Mouse (Mus musculus): ENCODE measurements at regions not wholly inside any gene's neighbourhood (a gene's known extent, or its start where the extent isn't known, plus 50 kb on each side); places are given as distances from the start of the nearest gene placed in this dataset.
A peak's percentile ranks its signal among the peaks of the same experiment; 100 is the strongest.

DNA sequence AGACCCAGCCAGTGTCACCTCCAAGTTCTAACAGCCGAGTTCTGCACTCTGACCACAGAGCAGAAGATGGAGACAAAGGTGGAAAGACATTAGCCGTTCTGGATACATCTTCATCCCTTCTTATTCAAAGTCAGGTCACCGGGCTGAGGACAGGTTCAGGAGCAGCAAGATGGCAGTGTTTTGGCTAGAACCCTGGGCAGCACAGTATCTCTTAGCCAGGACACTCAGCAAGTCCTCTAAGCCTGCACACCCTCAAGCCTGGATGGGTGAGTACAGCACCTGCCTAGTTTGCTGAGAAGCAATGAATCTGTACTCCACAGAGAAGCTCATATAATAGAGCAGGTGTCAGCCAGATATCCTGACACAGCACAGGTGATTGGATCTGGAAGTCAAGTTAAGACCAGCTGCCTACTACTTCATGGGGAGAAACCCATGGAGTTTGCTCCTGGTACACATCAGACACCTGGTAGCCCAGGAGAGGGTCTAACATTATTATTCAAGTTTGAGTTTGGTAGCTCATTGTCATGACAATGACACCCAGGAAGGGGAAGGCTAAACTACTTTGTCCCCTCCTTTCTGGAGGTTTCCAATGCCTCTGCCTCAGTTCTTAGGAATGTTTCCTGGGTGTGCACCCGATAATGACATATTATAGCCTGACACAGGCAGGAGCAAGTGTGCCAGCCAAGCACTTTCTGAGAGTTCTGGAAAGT is 108.1 kb downstream of the Ndufa10 start:
- Histone ChIP-seq H3K9ac (ENCODE audit: low read depth, low read length) (no peak overlapping the region), H3K27me3 (ENCODE audit: control insufficient read depth, insufficient read depth, low read length) (no peaks in the 10 kb centered on the region), H3K4me3 (ENCODE audit: insufficient read depth, low read depth, low read length) (no peak overlapping the region), H3K79me2 (ENCODE audit: control insufficient read depth, insufficient read depth, low read length) (no peaks in the 10 kb centered on the region), H3K4me1 (ENCODE audit: control insufficient read depth, insufficient read depth, low read length) (no peaks in the 10 kb centered on the region), H3K27ac (replicated peaks; ENCODE audit: insufficient read depth, low read depth, low read length) (no peak overlapping the region), H3K36me3 (ENCODE audit: control insufficient read depth, insufficient read depth, low read length) (no peaks in the 10 kb centered on the region)
- no peak for DNase-seq (ENCODE audit: extremely low read depth, low read depth, low spot score)
- TF ChIP-seq POLR2A (IDR thresholded peaks at IDR 0.05; ENCODE audit: extremely low read depth, insufficient read depth, low read length), result no peak
- 71% methylated on average over 4 of the region's 4 CpGs for WGBS

DNA sequence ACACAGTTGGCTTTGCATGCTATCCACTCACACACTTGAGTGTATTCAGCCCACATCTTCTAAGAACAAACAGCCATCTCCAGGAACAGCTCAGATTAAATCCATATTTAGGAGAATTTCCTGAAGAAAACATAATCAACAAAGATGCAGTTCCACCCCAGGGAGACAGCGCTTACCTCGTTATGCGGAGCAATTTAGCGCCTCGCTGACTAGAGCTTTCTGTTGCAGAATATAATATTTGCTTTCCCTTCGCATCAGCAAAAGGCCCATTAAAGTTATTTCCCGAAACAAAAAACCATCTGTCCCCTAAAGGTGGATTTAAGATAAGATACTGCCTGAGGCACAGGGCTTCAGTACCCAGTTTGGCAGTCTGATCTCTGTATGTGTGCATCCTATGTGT is 112.0 kb downstream of the Ndufa10 start:
- DNase-seq (ENCODE audit: extremely low read depth, low read depth, low spot score), result no peak
- 77% methylated on average over 7 of the region's 7 CpGs for WGBS
- H3K27me3 ChIP-seq (ENCODE audit: control insufficient read depth, insufficient read depth, low read length), result no peaks in the 10 kb centered on the region
- no peaks in the 10 kb centered on the region for H3K4me1 ChIP-seq (ENCODE audit: control insufficient read depth, insufficient read depth, low read length)
- no peak for TF ChIP-seq CTCF (IDR thresholded peaks at IDR 0.05; ENCODE audit: low read depth, low read length)
- TF ChIP-seq POLR2A (IDR thresholded peaks at IDR 0.05; ENCODE audit: extremely low read depth, insufficient read depth, low read length), result no peak
- H3K79me2 ChIP-seq (ENCODE audit: control insufficient read depth, insufficient read depth, low read length), result no peaks in the 10 kb centered on the region
- no peak overlapping the region for H3K4me3 ChIP-seq (ENCODE audit: insufficient read depth, low read depth, low read length)
- no peaks in the 10 kb centered on the region for H3K36me3 ChIP-seq (ENCODE audit: control insufficient read depth, insufficient read depth, low read length)
- H3K9ac ChIP-seq (ENCODE audit: low read depth, low read length), result no peak overlapping the region
- no peak overlapping the region for H3K27ac ChIP-seq (replicated peaks; ENCODE audit: insufficient read depth, low read depth, low read length)

- WGBS, result 11% methylated on average over 7 of the region's 7 CpGs
- peak; percentile 1 for DNase-seq (ENCODE audit: extremely low read depth, low read depth, low spot score)
- TF ChIP-seq POLR2A (IDR thresholded peaks at IDR 0.05; ENCODE audit: extremely low read depth, insufficient read depth, low read length) (no peak), CTCF (IDR thresholded peaks at IDR 0.05; ENCODE audit: low read depth, low read length) (peak; percentile 81)
- H3K4me3 ChIP-seq (ENCODE audit: insufficient read depth, low read depth, low read length), result no peak overlapping the region
- no peaks in the 10 kb centered on the region for H3K27me3 ChIP-seq (ENCODE audit: control insufficient read depth, insufficient read depth, low read length)
- no peaks in the 10 kb centered on the region for H3K36me3 ChIP-seq (ENCODE audit: control insufficient read depth, insufficient read depth, low read length)
- H3K79me2 ChIP-seq (ENCODE audit: control insufficient read depth, insufficient read depth, low read length), result no peaks in the 10 kb centered on the region
- H3K9ac ChIP-seq (ENCODE audit: low read depth, low read length), result no peak overlapping the region
- no peak overlapping the region for H3K27ac ChIP-seq (replicated peaks; ENCODE audit: insufficient read depth, low read depth, low read length)
- H3K4me1 ChIP-seq (ENCODE audit: control insufficient read depth, insufficient read depth, low read length), result no peaks in the 10 kb centered on the region
These were observed 113.4 kb downstream of the Ndufa10 start for GRCm38 (mm10) chr1:92360255-92360654.

GRCm38 (mm10) chr1:92359473-92359872 is 114.2 kb downstream of the Ndufa10 start:
- 94% methylated on average over 2 of the region's 2 CpGs for WGBS
- DNase-seq (ENCODE audit: extremely low read depth, low read depth, low spot score), result no peak
- Histone ChIP-seq H3K79me2 (ENCODE audit: control insufficient read depth, insufficient read depth, low read length) (no peaks in the 10 kb centered on the region), H3K9ac (ENCODE audit: low read depth, low read length) (no peak overlapping the region), H3K27ac (replicated peaks; ENCODE audit: insufficient read depth, low read depth, low read length) (no peak overlapping the region), H3K27me3 (ENCODE audit: control insufficient read depth, insufficient read depth, low read length) (no peaks in the 10 kb centered on the region), H3K36me3 (ENCODE audit: control insufficient read depth, insufficient read depth, low read length) (no peaks in the 10 kb centered on the region), H3K4me1 (ENCODE audit: control insufficient read depth, insufficient read depth, low read length) (no peaks in the 10 kb centered on the region), H3K4me3 (ENCODE audit: insufficient read depth, low read depth, low read length) (no peak overlapping the region)
- TF ChIP-seq CTCF (IDR thresholded peaks at IDR 0.05; ENCODE audit: low read depth, low read length) (no peak), POLR2A (IDR thresholded peaks at IDR 0.05; ENCODE audit: extremely low read depth, insufficient read depth, low read length) (no peak)

GRCm38 (mm10) chr1:92358758-92359287 is 114.8 kb downstream of the Ndufa10 start:
- WGBS, result 76% methylated on average over 8 of the region's 8 CpGs
- H3K4me3 ChIP-seq (ENCODE audit: insufficient read depth, low read depth, low read length), result no peak overlapping the region
- H3K4me1 ChIP-seq (ENCODE audit: control insufficient read depth, insufficient read depth, low read length), result no peaks in the 10 kb centered on the region
- H3K36me3 ChIP-seq (ENCODE audit: control insufficient read depth, insufficient read depth, low read length), result no peaks in the 10 kb centered on the region
- H3K9ac ChIP-seq (ENCODE audit: low read depth, low read length), result no peak overlapping the region
- DNase-seq (ENCODE audit: extremely low read depth, low read depth, low spot score), result no peak
- H3K79me2 ChIP-seq (ENCODE audit: control insufficient read depth, insufficient read depth, low read length), result no peaks in the 10 kb centered on the region
- no peaks in the 10 kb centered on the region for H3K27me3 ChIP-seq (ENCODE audit: control insufficient read depth, insufficient read depth, low read length)
- H3K27ac ChIP-seq (replicated peaks; ENCODE audit: insufficient read depth, low read depth, low read length), result no peak overlapping the region
- no peak for TF ChIP-seq POLR2A (IDR thresholded peaks at IDR 0.05; ENCODE audit: extremely low read depth, insufficient read depth, low read length)
- TF ChIP-seq CTCF (IDR thresholded peaks at IDR 0.05; ENCODE audit: low read depth, low read length), result no peak

DNA sequence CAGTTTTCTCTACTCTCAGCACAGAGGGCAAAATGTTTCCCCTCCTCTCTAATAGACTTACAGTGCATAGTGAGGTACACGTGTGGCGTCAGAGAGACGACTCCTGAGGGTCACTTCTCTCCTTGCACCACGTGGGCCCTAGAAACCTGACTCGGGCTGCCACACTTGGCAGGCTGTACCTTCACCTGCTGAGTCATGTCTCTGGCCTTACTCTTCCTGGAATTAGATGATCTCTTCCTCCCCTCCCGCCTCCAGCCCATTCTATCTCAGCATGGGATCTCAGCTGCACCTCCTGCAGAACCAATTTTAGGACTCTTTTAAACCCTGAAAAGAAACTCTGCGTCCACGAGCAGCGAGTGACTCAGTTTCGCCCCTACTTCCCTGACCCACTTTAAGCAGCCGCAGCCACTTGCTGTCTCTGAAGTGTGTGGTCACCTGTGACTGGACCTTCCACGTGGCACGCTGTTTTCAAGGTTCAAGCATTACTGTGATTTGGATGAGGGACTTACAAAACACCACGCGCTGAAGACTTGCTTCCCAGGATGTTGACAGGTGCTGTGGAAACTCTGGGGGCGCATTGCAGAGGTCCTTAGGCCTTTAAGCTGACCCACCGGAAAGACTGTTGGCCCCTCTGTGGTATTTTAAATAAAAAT is 125.2 kb downstream of the Ndufa10 start:
- no peaks in the 10 kb centered on the region for H3K27me3 ChIP-seq (ENCODE audit: control insufficient read depth, insufficient read depth, low read length)
- no peak overlapping the region for H3K27ac ChIP-seq (replicated peaks; ENCODE audit: insufficient read depth, low read depth, low read length)
- no peaks in the 10 kb centered on the region for H3K4me1 ChIP-seq (ENCODE audit: control insufficient read depth, insufficient read depth, low read length)
- no peaks in the 10 kb centered on the region for H3K36me3 ChIP-seq (ENCODE audit: control insufficient read depth, insufficient read depth, low read length)
- no peak overlapping the region for H3K9ac ChIP-seq (ENCODE audit: low read depth, low read length)
- no peak for DNase-seq (ENCODE audit: extremely low read depth, low read depth, low spot score)
- TF ChIP-seq POLR2A (IDR thresholded peaks at IDR 0.05; ENCODE audit: extremely low read depth, insufficient read depth, low read length), result no peak
- TF ChIP-seq CTCF (IDR thresholded peaks at IDR 0.05; ENCODE audit: low read depth, low read length), result no peak
- no peak overlapping the region for H3K4me3 ChIP-seq (ENCODE audit: insufficient read depth, low read depth, low read length)
- 66% methylated on average over 17 of the region's 17 CpGs for WGBS
- no peaks in the 10 kb centered on the region for H3K79me2 ChIP-seq (ENCODE audit: control insufficient read depth, insufficient read depth, low read length)

Measured in liver, adult 2 months (tissue).